Mouse (Mus musculus): ENCODE results near the gene Pilrb1. TPM values are rescaled to one million over a fixed set of nuclear protein-coding genes. Genes with fewer than 3 reads are reported as not detected.

Gene Pilrb1
- total RNA-seq, 2 experiments from 2014 or later, result 82.8 to 94.9 TPM

GRCm38 (mm10) chr5:137830238-137830637 is 27.7 kb downstream of the Pilrb1 start:
- peak; percentile 20; the same call in 1 of the 2 replicates for ATAC-seq (ENCODE audit: poor library complexity, severe bottlenecking)

GRCm38 (mm10) chr5:137828694-137829093 is 29.2 kb downstream of the Pilrb1 start:
- ATAC-seq (ENCODE audit: poor library complexity, severe bottlenecking), result peak; percentile 77

- no peak for ATAC-seq (ENCODE audit: poor library complexity, severe bottlenecking)
These were observed 31.5 kb downstream of the Pilrb1 start for GRCm38 (mm10) chr5:137826421-137826820.

GRCm38 (mm10) chr5:137825971-137826370 is 31.9 kb downstream of the Pilrb1 start:
- no peak for ATAC-seq (ENCODE audit: poor library complexity, severe bottlenecking)

- ATAC-seq (ENCODE audit: poor library complexity, severe bottlenecking), result peak; percentile 55
These were observed 32.9 kb downstream of the Pilrb1 start for GRCm38 (mm10) chr5:137825030-137825429.

GRCm38 (mm10) chr5:137823455-137824045 is 34.4 kb downstream of the Pilrb1 start:
- ATAC-seq (ENCODE audit: poor library complexity, severe bottlenecking), result no peak

GRCm38 (mm10) chr5:137822602-137823001 is 35.3 kb downstream of the Pilrb1 start:
- ATAC-seq (ENCODE audit: poor library complexity, severe bottlenecking), result no peak

- no peak for ATAC-seq (ENCODE audit: poor library complexity, severe bottlenecking)
These were observed 35.8 kb downstream of the Pilrb1 start for GRCm38 (mm10) chr5:137822126-137822525.

- ATAC-seq (ENCODE audit: poor library complexity, severe bottlenecking), result no peak
These were observed 40.3 kb downstream of the Pilrb1 start for GRCm38 (mm10) chr5:137817466-137818222.

GRCm38 (mm10) chr5:137808316-137808715 is 49.6 kb downstream of the Pilrb1 start:
- ATAC-seq (ENCODE audit: poor library complexity, severe bottlenecking), result no peak

GRCm38 (mm10) chr5:137806158-137806557 is 51.7 kb downstream of the Pilrb1 start:
- ATAC-seq (ENCODE audit: poor library complexity, severe bottlenecking), result no peak

Other genes starting within 250 kb of the Pilrb1 start
- gene Pcolce, start 244.3 kb downstream of the Pilrb1 start, total RNA-seq (2015), result 0.40 and 1.0 TPM in 2 replicates
- gene Pcolce, start 244.3 kb downstream of the Pilrb1 start, total RNA-seq (2017), result 0.51 TPM in 1 of 2 replicates, not detected in the other
- 0.18 TPM in 1 of 2 replicates, not detected in the other for gene Fbxo24, start 229.1 kb downstream of the Pilrb1 start, total RNA-seq (2015)
- 0.37 TPM in 1 of 2 replicates, not detected in the other for gene Fbxo24, start 229.1 kb downstream of the Pilrb1 start, total RNA-seq (2017)
- 76.5 and 93.0 TPM in 2 replicates for gene Lrch4, start 229.0 kb downstream of the Pilrb1 start, total RNA-seq (2015)
- gene Lrch4, start 229.0 kb downstream of the Pilrb1 start, total RNA-seq (2017), result 57.1 and 66.7 TPM in 2 replicates
- gene Gm20605, start 228.9 kb downstream of the Pilrb1 start, total RNA-seq (2015), result 8.1 and 10.2 TPM in 2 replicates
- 5.7 and 18.8 TPM in 2 replicates for gene Gm20605, start 228.9 kb downstream of the Pilrb1 start, total RNA-seq (2017)
- 59.9 and 97.5 TPM in 2 replicates for gene Sap25, start 216.8 kb downstream of the Pilrb1 start, total RNA-seq (2015)
- gene Sap25, start 216.8 kb downstream of the Pilrb1 start, total RNA-seq (2017), result 27.8 and 35.6 TPM in 2 replicates
- gene Irs3, start 212.4 kb downstream of the Pilrb1 start, total RNA-seq (2015), result not detected in 2 replicates
- gene Irs3, start 212.4 kb downstream of the Pilrb1 start, total RNA-seq (2017), result not detected in 2 replicates
- 19.3 and 19.9 TPM in 2 replicates for gene Agfg2, start 173.4 kb downstream of the Pilrb1 start, total RNA-seq (2015)
- gene Agfg2, start 173.4 kb downstream of the Pilrb1 start, total RNA-seq (2017), result 16.6 and 18.3 TPM in 2 replicates
- 0.21 and 0.27 TPM in 2 replicates for gene Nyap1, start 116.5 kb downstream of the Pilrb1 start, total RNA-seq (2015)
- 0.84 and 1.1 TPM in 2 replicates for gene Nyap1, start 116.5 kb downstream of the Pilrb1 start, total RNA-seq (2017)
- 55.9 and 74.7 TPM in 2 replicates for gene Tsc22d4, start 112.4 kb downstream of the Pilrb1 start, total RNA-seq (2015)
- 112 and 113 TPM in 2 replicates for gene Tsc22d4, start 112.4 kb downstream of the Pilrb1 start, total RNA-seq (2017)
- 48.6 and 55.3 TPM in 2 replicates for gene Ppp1r35, start 79.3 kb downstream of the Pilrb1 start, total RNA-seq (2015)
- gene Ppp1r35, start 79.3 kb downstream of the Pilrb1 start, total RNA-seq (2017), result 34.1 and 40.1 TPM in 2 replicates
- gene Mepce, start 70.5 kb downstream of the Pilrb1 start, total RNA-seq (2015), result 20.9 and 24.0 TPM in 2 replicates
- gene Mepce, start 70.5 kb downstream of the Pilrb1 start, total RNA-seq (2017), result 16.2 and 22.8 TPM in 2 replicates
- gene Zcwpw1, start 70.3 kb downstream of the Pilrb1 start, total RNA-seq (2015), result 6.4 and 10.0 TPM in 2 replicates
- gene Zcwpw1, start 70.3 kb downstream of the Pilrb1 start, total RNA-seq (2017), result 16.1 and 18.1 TPM in 2 replicates
- 65.2 and 103 TPM in 2 replicates for gene Pilra, start 21.8 kb downstream of the Pilrb1 start, total RNA-seq (2015)
- gene Pilra, start 21.8 kb downstream of the Pilrb1 start, total RNA-seq (2017), result 95.8 and 100 TPM in 2 replicates
- 106 and 132 TPM in 2 replicates for gene Pilrb2, start 13.7 kb upstream of the Pilrb1 start, total RNA-seq (2015)
- 62.6 and 73.1 TPM in 2 replicates for gene Pilrb2, start 13.7 kb upstream of the Pilrb1 start, total RNA-seq (2017)
- gene Cyp3a13, start 63.5 kb upstream of the Pilrb1 start, total RNA-seq (2015), result not detected in 2 replicates
- gene Cyp3a13, start 63.5 kb upstream of the Pilrb1 start, total RNA-seq (2017), result not detected in 2 replicates
- gene Gjc3, start 105.0 kb upstream of the Pilrb1 start, total RNA-seq (2015), result not detected in 2 replicates
- not detected in 2 replicates for gene Gjc3, start 105.0 kb upstream of the Pilrb1 start, total RNA-seq (2017)
- gene Azgp1, start 123.4 kb upstream of the Pilrb1 start, total RNA-seq (2015), result not detected in 2 replicates
- gene Azgp1, start 123.4 kb upstream of the Pilrb1 start, total RNA-seq (2017), result not detected in 2 replicates
- not detected in 2 replicates for gene Smok3a, start 163.2 kb upstream of the Pilrb1 start, total RNA-seq (2015)
- gene Smok3a, start 163.2 kb upstream of the Pilrb1 start, total RNA-seq (2017), result not detected in 2 replicates
- not detected in 2 replicates for gene Smok3b, start 163.3 kb upstream of the Pilrb1 start, total RNA-seq (2015)
- gene Smok3b, start 163.3 kb upstream of the Pilrb1 start, total RNA-seq (2017), result not detected in 2 replicates
- gene Smok3c, start 195.1 kb upstream of the Pilrb1 start, total RNA-seq (2015), result not detected in 2 replicates
- gene Smok3c, start 195.1 kb upstream of the Pilrb1 start, total RNA-seq (2017), result not detected in 2 replicates
- 16.1 TPM in 2 replicates for gene Zkscan1, start 227.0 kb upstream of the Pilrb1 start, total RNA-seq (2015)
- 13.1 and 14.2 TPM in 2 replicates for gene Zkscan1, start 227.0 kb upstream of the Pilrb1 start, total RNA-seq (2017)

Measured in megakaryocyte, adult 5-6 weeks (primary cell).